Mouse (Mus musculus) thymus, adult 2 months (tissue): ENCODE results near the gene Ccl12.

Experiments
- CTCF ChIP-seq: fragments of 200-500 bp; IDR thresholded peaks from 2 replicates; pipeline ENCODE4 v1.5.1; 2012; ENCODE audit warnings: mild to moderate bottlenecking, control low read depth, low read length, moderate library complexity, borderline replicate concordance; ENCODE audit not compliant: control insufficient read depth, poor library complexity, insufficient read depth; ENCODE audit errors: extremely low read depth
- POLR2A ChIP-seq: fragments of 200-500 bp; IDR thresholded peaks from 2 replicates; pipeline ENCODE4 v1.6.1; 2012; ENCODE audit warnings: mild to moderate bottlenecking, low read length, control low read depth, moderate library complexity; ENCODE audit not compliant: control insufficient read depth, poor library complexity, insufficient read depth; ENCODE audit errors: extremely low read depth

DNA sequence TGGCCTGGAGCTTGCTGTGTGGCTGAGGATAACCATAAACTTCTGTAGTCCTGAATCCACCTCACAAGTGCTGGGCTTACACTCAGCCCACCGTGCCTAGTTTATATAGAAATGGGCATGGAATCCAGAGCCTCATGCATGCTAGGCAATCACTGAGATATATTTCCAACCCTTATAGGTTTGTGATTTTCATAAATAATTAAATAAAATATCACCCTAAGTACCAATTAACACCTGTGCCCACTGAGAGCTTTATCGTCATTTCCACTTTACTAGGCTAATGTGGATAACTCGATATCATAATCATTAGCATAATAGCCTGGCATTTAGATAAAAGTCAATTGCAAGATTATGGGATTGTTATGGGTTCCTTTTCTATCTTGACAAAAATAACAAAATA, 17.3 kb upstream of the Ccl12 start:
- TF ChIP-seq POLR2A (no peak), CTCF (no peak)
